Mouse (Mus musculus): Measurements from ENCODE around the gene Tbrg4. TPM values are rescaled to one million over a fixed set of nuclear protein-coding genes. Genes with fewer than 3 reads are reported as not detected.

Gene Tbrg4
- total and polyA plus RNA-seq, 3 experiments: 192 to 756 (median 278) TPM

GRCm38 (mm10) chr11:6639072-6639471 lies 13.2 kb upstream of the Tbrg4 start:
- H3K36me3 ChIP-seq (ENCODE audit: control insufficient read depth in 1 of 2, insufficient read depth in 2 of 2, low read length in 2 of 2): no peaks in the 10 kb centered on the region
- TF ChIP-seq HCFC1 (IDR thresholded peaks at IDR 0.05; ENCODE audit: low read depth, low read length) (no peak), SMC3 (IDR thresholded peaks at IDR 0.05; ENCODE audit: low read depth, low read length) (no peak), GABPA (IDR thresholded peaks at IDR 0.05; ENCODE audit: low read depth, low read length) (no peak), SIN3A (IDR thresholded peaks at IDR 0.05; ENCODE audit: low read length) (no peak), CTCF (IDR thresholded peaks at IDR 0.05 in 2 of 3, conservative IDR thresholded peaks at IDR 0.05 in 1 of 3; ENCODE audit: control insufficient read depth in 1 of 3, insufficient read depth in 1 of 3, low read depth in 2 of 3, low read length in 3 of 3, poor library complexity in 1 of 3, severe bottlenecking in 1 of 3) (no peak), MEF2A (IDR thresholded peaks at IDR 0.05; ENCODE audit: extremely low read depth, insufficient replicate concordance, low read depth, low read length, poor library complexity, severe bottlenecking) (no peak), ETS1 (IDR thresholded peaks at IDR 0.05; ENCODE audit: low read depth, low read length) (no peak), MAZ (IDR thresholded peaks at IDR 0.05; ENCODE audit: low read depth, low read length) (no peak), ZMIZ1 (IDR thresholded peaks at IDR 0.05; ENCODE audit: low read depth, low read length) (no peak), KAT2A (conservative IDR thresholded peaks at IDR 0.05; ENCODE audit: low read depth, low read length) (no peak), POLR2AphosphoS5 (IDR thresholded peaks at IDR 0.05; ENCODE audit: borderline replicate concordance, low read depth, low read length) (no peak), USF2 (IDR thresholded peaks at IDR 0.05; ENCODE audit: borderline replicate concordance in 1 of 2, insufficient read depth in 1 of 2, low read depth in 1 of 2, low read length in 2 of 2) (no peak), RAD21 (IDR thresholded peaks at IDR 0.05; ENCODE audit: low read depth, low read length) (no peak), MYB (IDR thresholded peaks at IDR 0.05; ENCODE audit: low read depth, low read length) (no peak), USF1 (IDR thresholded peaks at IDR 0.05; ENCODE audit: low read depth, low read length) (no peak), TCF12 (IDR thresholded peaks at IDR 0.05; ENCODE audit: low read depth, low read length) (no peak), CHD1 (IDR thresholded peaks at IDR 0.05; ENCODE audit: low read depth, low read length) (no peak)
- no peaks in the 10 kb centered on the region for H3K9me3 ChIP-seq (replicated peaks; ENCODE audit: insufficient read depth, low read length)
- no peak overlapping the region for H3K27ac ChIP-seq (ENCODE audit: control insufficient read depth, low read depth, low read length)
- H3K9ac ChIP-seq (ENCODE audit: control insufficient read depth, low read depth, low read length, poor library complexity, severe bottlenecking): no peak overlapping the region
- peaks cover 0 to 8% of the 10 kb centered on the region in 2 experiments; a peak in 2 of 4 replicates for H3K27me3 ChIP-seq (ENCODE audit: control insufficient read depth in 1 of 2, insufficient read depth in 2 of 2, low read length in 2 of 2)
- H3K4me3 ChIP-seq (ENCODE audit: control insufficient read depth in 1 of 2, insufficient read depth in 1 of 2, low read depth in 2 of 2, low read length in 2 of 2): no peak overlapping the region
- DNase-seq (ENCODE audit: low read depth, low spot score): no peak
- no peaks in the 10 kb centered on the region for H3K4me1 ChIP-seq (ENCODE audit: control insufficient read depth in 1 of 2, insufficient read depth in 2 of 2, low read length in 2 of 2)
- H3K79me2 ChIP-seq (ENCODE audit: control insufficient read depth, insufficient read depth, low read length, poor library complexity): no peaks in the 10 kb centered on the region

GRCm38 (mm10) chr11:6638537-6638936 lies 12.7 kb upstream of the Tbrg4 start, which contains the start of gene Wap:
Gene Wap (minus strand): TSS chr11:6638637.
- TF ChIP-seq GABPA (IDR thresholded peaks at IDR 0.05; ENCODE audit: low read depth, low read length): no peak
- TF ChIP-seq MAX (IDR thresholded peaks at IDR 0.05; ENCODE audit: low read length): no peak
- TF ChIP-seq JUND (IDR thresholded peaks at IDR 0.05; ENCODE audit: low read depth, low read length): no peak
- TF ChIP-seq BHLHE40 (IDR thresholded peaks at IDR 0.05; ENCODE audit: borderline replicate concordance, low read depth, low read length): no peak
- no peak for TF ChIP-seq POLR2A (IDR thresholded peaks at IDR 0.05; ENCODE audit: control insufficient read depth in 1 of 2, insufficient read depth in 1 of 2, low read depth in 1 of 2, low read length in 2 of 2, poor library complexity in 1 of 2)
- no peak for TF ChIP-seq ELF1 (IDR thresholded peaks at IDR 0.05; ENCODE audit: low read depth, low read length)
- H3K4me1 ChIP-seq (ENCODE audit: control insufficient read depth in 1 of 2, insufficient read depth in 2 of 2, low read length in 2 of 2): no peaks in the 10 kb centered on the region
- H3K27ac ChIP-seq (ENCODE audit: control insufficient read depth, low read depth, low read length): no peak within 1 kb of the TSS
- DNase-seq (ENCODE audit: low read depth, low spot score): no peak
- H3K27me3 ChIP-seq (ENCODE audit: control insufficient read depth in 1 of 2, insufficient read depth in 2 of 2, low read length in 2 of 2): peaks cover 0 to 4% of the 10 kb centered on the region in 2 experiments; a peak in 2 of 4 replicates
- no peak within 1 kb of the TSS for H3K9ac ChIP-seq (ENCODE audit: control insufficient read depth, low read depth, low read length, poor library complexity, severe bottlenecking)
- H3K9me3 ChIP-seq (replicated peaks; ENCODE audit: insufficient read depth, low read length): no peaks in the 10 kb centered on the region
- H3K79me2 ChIP-seq (ENCODE audit: control insufficient read depth, insufficient read depth, low read length, poor library complexity): no peaks in the 10 kb centered on the region
- no peak within 1 kb of the TSS for H3K4me3 ChIP-seq (ENCODE audit: control insufficient read depth in 1 of 2, insufficient read depth in 1 of 2, low read depth in 2 of 2, low read length in 2 of 2)
- no peaks in the 10 kb centered on the region for H3K36me3 ChIP-seq (ENCODE audit: control insufficient read depth in 1 of 2, insufficient read depth in 2 of 2, low read length in 2 of 2)
